Mouse (Mus musculus) megakaryocyte, embryonic 14.5 days (primary cell): ENCODE results near the gene Cntf.

Experiments used
- FLI1 ChIP-seq: IDR thresholded peaks from 2 replicates; pipeline ENCODE4 v1.6.1; 2012; ENCODE audit warnings: low read length, inconsistent platforms, mixed read lengths
- GATA1 ChIP-seq: IDR thresholded peaks from 3 replicates; pipeline ENCODE4 v1.6.1; 2012; ENCODE audit warnings: mixed read lengths, low read length, inconsistent platforms, borderline replicate concordance

DNA sequence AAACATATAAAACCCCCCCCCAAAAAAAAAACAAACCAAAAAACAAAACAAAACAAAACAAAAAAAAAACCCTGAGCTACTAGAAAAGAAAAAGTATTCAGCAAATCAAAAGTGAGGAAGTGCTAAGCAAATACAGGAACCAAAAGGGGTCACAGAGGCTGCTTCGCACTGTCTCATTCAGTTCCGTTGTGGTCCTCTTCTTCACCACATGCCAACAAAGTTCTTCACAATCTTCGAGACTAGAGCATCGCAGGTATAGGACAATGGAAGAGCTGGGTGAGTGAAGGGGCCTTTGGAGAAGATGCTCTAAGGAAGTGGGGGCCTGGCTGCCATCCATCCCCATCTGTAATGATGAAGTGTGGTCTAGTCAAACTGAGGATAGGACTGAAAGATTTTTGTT lies 33.0 kb upstream of the Cntf start:
- TF ChIP-seq FLI1 = no peak
- no peak for TF ChIP-seq GATA1
